8 mouse cellular contexts compared by ENCODE assay signal in the genomic region with DNA sequence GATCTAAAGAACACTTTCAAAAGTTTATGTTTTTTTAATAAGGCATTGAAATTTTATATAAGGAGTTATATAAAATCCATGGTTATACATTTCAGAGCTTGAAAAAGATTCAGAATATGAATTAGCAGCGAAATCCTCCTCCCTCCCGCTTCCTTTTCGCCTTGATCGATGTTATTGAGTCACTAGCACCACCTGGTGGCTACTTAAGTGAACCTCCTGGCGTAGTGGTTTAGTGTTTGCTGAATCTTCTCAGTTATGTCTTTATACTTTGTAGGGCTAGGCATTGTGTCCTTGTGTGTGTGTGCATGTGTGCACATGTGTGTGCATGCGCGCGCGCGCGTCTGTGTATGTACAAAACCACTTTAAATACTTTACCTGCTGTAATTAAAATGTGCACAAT. TPM values are rescaled to one million over a fixed set of nuclear protein-coding genes. Genes with fewer than 3 reads are reported as not detected.
DNase-seq lines count a peak whose midpoint lies in the region; ATAC-seq and TF ChIP-seq lines count a peak whose summit lies in the region.

No protein-coding gene starts in this region.

- H3K36me3 ChIP-seq in liver, adult 2 months (ENCODE audit: control insufficient read depth, insufficient read depth, low read length), result no peaks in the 10 kb centered on the region
- H3K36me3 ChIP-seq in liver, embryonic 12.5 days, result no peaks in the 10 kb centered on the region
- no peaks in the 10 kb centered on the region for H3K36me3 ChIP-seq in forebrain, postnatal 0 days (ENCODE audit: insufficient read depth)
- H3K36me3 ChIP-seq in intestine, embryonic 14.5 days (ENCODE audit: control insufficient read depth, insufficient read depth, low read length), result no peaks in the 10 kb centered on the region
- H3K36me3 ChIP-seq in midbrain, embryonic 14.5 days (ENCODE audit: control insufficient read depth, insufficient read depth, low read length), result no peaks in the 10 kb centered on the region

- no peaks in the 10 kb centered on the region for H3K9me3 ChIP-seq in liver, embryonic 12.5 days (replicated peaks)
- H3K9me3 ChIP-seq in forebrain, postnatal 0 days (ENCODE audit: low read length), result no peaks in the 10 kb centered on the region
- H3K9me3 ChIP-seq in intestine, embryonic 14.5 days (ENCODE audit: control insufficient read depth, low read length), result no peaks in the 10 kb centered on the region
- H3K9me3 ChIP-seq in midbrain, embryonic 14.5 days (ENCODE audit: control insufficient read depth, low read length), result no peaks in the 10 kb centered on the region

- H3K4me3 ChIP-seq in liver, adult 2 months (ENCODE audit: insufficient read depth, low read depth, low read length), result no peak overlapping the region
- H3K4me3 ChIP-seq in liver, embryonic 12.5 days, result no peak overlapping the region
- H3K4me3 ChIP-seq in cerebellum, adult 2 months (replicated peaks; ENCODE audit: insufficient read depth, low read depth, low read length), result no peak overlapping the region
- no peak overlapping the region for H3K4me3 ChIP-seq in forebrain, postnatal 0 days (ENCODE audit: low read depth, low read length)
- no peak overlapping the region for H3K4me3 ChIP-seq in intestine, embryonic 14.5 days (ENCODE audit: low read depth, low read length)
- H3K4me3 ChIP-seq in midbrain, embryonic 14.5 days (replicated peaks; ENCODE audit: low read depth, low read length), result no peak overlapping the region

- no peaks in the 10 kb centered on the region for H3K27me3 ChIP-seq in liver, adult 2 months (ENCODE audit: control insufficient read depth, insufficient read depth, low read length)
- no peaks in the 10 kb centered on the region for H3K27me3 ChIP-seq in liver, embryonic 12.5 days (replicated peaks)
- no peaks in the 10 kb centered on the region for H3K27me3 ChIP-seq in cerebellum, adult 2 months (ENCODE audit: control insufficient read depth, insufficient read depth, low read length)
- H3K27me3 ChIP-seq in forebrain, postnatal 0 days (ENCODE audit: insufficient read depth, low read length), result no peaks in the 10 kb centered on the region
- H3K27me3 ChIP-seq in intestine, embryonic 14.5 days (replicated peaks; ENCODE audit: control insufficient read depth, insufficient read depth, low read length), result no peaks in the 10 kb centered on the region
- no peaks in the 10 kb centered on the region for H3K27me3 ChIP-seq in midbrain, embryonic 14.5 days (ENCODE audit: control insufficient read depth, insufficient read depth, low read length)

- no peak for ATAC-seq in liver, embryonic 12.5 days
- ATAC-seq in forebrain, postnatal 0 days, result peak; percentile 80
- 0 out of 2 replicates have a peak, but pooled peaks have one; percentile 36 for ATAC-seq in intestine, embryonic 14.5 days (replicated peaks; ENCODE audit: low FRiP score, low TSS enrichment, low read depth)
- peak; percentile 84 for ATAC-seq in midbrain, embryonic 14.5 days (ENCODE audit: low FRiP score, low TSS enrichment)

- no peaks in the 10 kb centered on the region for H3K79me2 ChIP-seq in liver, adult 2 months (ENCODE audit: control insufficient read depth, insufficient read depth, low read length)

- 3% methylated on average over 11 of the region's 11 CpGs for WGBS in liver, adult 2 months
- 5% methylated on average over 11 of the region's 11 CpGs for WGBS in liver, embryonic 12.5 days (ENCODE audit: insufficient replicate concordance)
- 9% methylated on average over 11 of the region's 11 CpGs for WGBS in cerebellum, adult 2 months
- WGBS in forebrain, postnatal 0 days, result 4% methylated on average over 11 of the region's 11 CpGs
- 8% methylated on average over 11 of the region's 11 CpGs for WGBS in intestine, embryonic 14.5 days
- 8% methylated on average over 11 of the region's 11 CpGs for WGBS in midbrain, embryonic 14.5 days

- H3K4me1 ChIP-seq in liver, adult 2 months (ENCODE audit: control insufficient read depth, insufficient read depth, low read length), result no peaks in the 10 kb centered on the region
- no peaks in the 10 kb centered on the region for H3K4me1 ChIP-seq in liver, embryonic 12.5 days
- H3K4me1 ChIP-seq in cerebellum, adult 2 months (ENCODE audit: control insufficient read depth, insufficient read depth, low read length), result no peaks in the 10 kb centered on the region
- H3K4me1 ChIP-seq in forebrain, postnatal 0 days (ENCODE audit: insufficient read depth), result no peaks in the 10 kb centered on the region
- no peaks in the 10 kb centered on the region for H3K4me1 ChIP-seq in intestine, embryonic 14.5 days (replicated peaks; ENCODE audit: control insufficient read depth, insufficient read depth, low read length)
- H3K4me1 ChIP-seq in midbrain, embryonic 14.5 days (ENCODE audit: control insufficient read depth, insufficient read depth, low read length), result no peaks in the 10 kb centered on the region

- H3K27ac ChIP-seq in liver, adult 2 months (replicated peaks; ENCODE audit: insufficient read depth, low read depth, low read length), result no peak overlapping the region
- H3K27ac ChIP-seq in liver, embryonic 12.5 days, result no peak overlapping the region
- no peak overlapping the region for H3K27ac ChIP-seq in cerebellum, adult 2 months (ENCODE audit: insufficient read depth, low read length)
- H3K27ac ChIP-seq in forebrain, postnatal 0 days (ENCODE audit: low read depth, low read length), result no peak overlapping the region
- no peak overlapping the region for H3K27ac ChIP-seq in intestine, embryonic 14.5 days (ENCODE audit: low read depth)
- no peak overlapping the region for H3K27ac ChIP-seq in midbrain, embryonic 14.5 days (replicated peaks; ENCODE audit: low read depth, low read length)

- H3K9ac ChIP-seq in liver, adult 2 months (ENCODE audit: low read depth, low read length), result no peak overlapping the region
- H3K9ac ChIP-seq in liver, embryonic 12.5 days, result no peak overlapping the region
- H3K9ac ChIP-seq in forebrain, postnatal 0 days, result no peak overlapping the region
- H3K9ac ChIP-seq in intestine, embryonic 14.5 days (ENCODE audit: low read length), result no peak overlapping the region
- H3K9ac ChIP-seq in midbrain, embryonic 14.5 days (replicated peaks; ENCODE audit: low read length), result no peak overlapping the region

- no peak overlapping the region for H3K4me2 ChIP-seq in liver, embryonic 12.5 days
- H3K4me2 ChIP-seq in forebrain, postnatal 0 days (ENCODE audit: low read depth), result no peak overlapping the region
- no peak overlapping the region for H3K4me2 ChIP-seq in intestine, embryonic 14.5 days (ENCODE audit: low read length)
- no peak overlapping the region for H3K4me2 ChIP-seq in midbrain, embryonic 14.5 days (ENCODE audit: low read length)

- TF ChIP-seq CTCF in liver, adult 2 months (IDR thresholded peaks at IDR 0.05; ENCODE audit: low read depth, low read length), result peak; percentile 54; the same call in 1 of the 2 replicates
- peak; percentile 68 for TF ChIP-seq CTCF in cerebellum, adult 2 months (IDR thresholded peaks at IDR 0.05; ENCODE audit: borderline replicate concordance, insufficient read depth, low read depth, low read length)
- TF ChIP-seq CTCF in forebrain, postnatal 0 days (IDR thresholded peaks at IDR 0.05; ENCODE audit: low read depth), result peak; percentile 94

- peak; percentile 59 for DNase-seq in liver, adult 2 months (ENCODE audit: extremely low read depth, low read depth, low spot score)
- DNase-seq in cerebellum, adult 2 months, result peak; percentile 29 to 31
- peak; percentile 93 for DNase-seq in forebrain, postnatal 0 days
- peak; percentile 60 for DNase-seq in intestine, embryonic 14.5 days (ENCODE audit: low spot score)
- peak; percentile 69 to 78 for DNase-seq in left cerebral cortex, adult 18-20 months (ENCODE audit: low spot score in 2 of 2)
- DNase-seq in midbrain, embryonic 14.5 days, result peak; percentile 94
- DNase-seq in telencephalon, adult 2 months (ENCODE audit: low read depth, low spot score), result peak; percentile 87

- no peak for TF ChIP-seq POLR2A in liver, adult 2 months (IDR thresholded peaks at IDR 0.05; ENCODE audit: extremely low read depth, insufficient read depth, low read length)
- TF ChIP-seq POLR2A in cerebellum, adult 2 months (IDR thresholded peaks at IDR 0.05; ENCODE audit: borderline replicate concordance, insufficient read depth, low read length), result no peak

RNA-seq across cellular contexts. Expression of gene Olfr878, which starts 14.9 kb away (rescaled TPM):
- not detected in 2 replicates for total RNA-seq in liver, adult 2 months (2014; rRNA removed)
- not detected in 2 replicates for polyA plus RNA-seq in liver, adult 2 months (2012; rRNA removed)
- not detected in 2 replicates for polyA plus RNA-seq in liver, embryonic 12.5 days (2016; fragmentation: Nextera tagmentation; extraction: Ambion mirVana)
- not detected in 2 replicates for polyA plus RNA-seq in cerebellum, adult 2 months (2012; rRNA removed)
- total RNA-seq in forebrain, postnatal 0 days (2014; rRNA removed), result not detected in 2 replicates
- polyA plus RNA-seq in forebrain, postnatal 0 days (2015; fragmentation: Nextera tagmentation; extraction: Ambion mirVana), result not detected in 2 replicates
- polyA plus RNA-seq in intestine, embryonic 14.5 days (2014; fragmentation: Nextera tagmentation; extraction: Ambion mirVana), result not detected in 2 replicates
- under 1 TPM in 1 of 2 experiments, not detected in 1; 0.09 TPM for total RNA-seq in left cerebral cortex, adult 18-20 months (2021)
- 0.28 TPM in 1 of 2 replicates, not detected in the other for polyA plus RNA-seq in midbrain, embryonic 14.5 days (2014; fragmentation: Nextera tagmentation; extraction: Ambion mirVana)

RNA-seq across cellular contexts. Expression of gene Olfr145, which starts 36.0 kb away (rescaled TPM):
- not detected in 2 replicates for total RNA-seq in liver, adult 2 months (2014; rRNA removed)
- not detected in 2 replicates for polyA plus RNA-seq in liver, adult 2 months (2012; rRNA removed)
- not detected in 2 replicates for polyA plus RNA-seq in liver, embryonic 12.5 days (2016; fragmentation: Nextera tagmentation; extraction: Ambion mirVana)
- not detected in 2 replicates for polyA plus RNA-seq in cerebellum, adult 2 months (2012; rRNA removed)
- not detected in 2 replicates for total RNA-seq in forebrain, postnatal 0 days (2014; rRNA removed)
- polyA plus RNA-seq in forebrain, postnatal 0 days (2015; fragmentation: Nextera tagmentation; extraction: Ambion mirVana), result not detected in 2 replicates
- not detected in 2 replicates for polyA plus RNA-seq in intestine, embryonic 14.5 days (2014; fragmentation: Nextera tagmentation; extraction: Ambion mirVana)
- total RNA-seq in left cerebral cortex, adult 18-20 months (2021), result not detected
- not detected in 2 replicates for polyA plus RNA-seq in midbrain, embryonic 14.5 days (2014; fragmentation: Nextera tagmentation; extraction: Ambion mirVana)

RNA-seq across cellular contexts. Expression of gene Olfr881, which starts 59.1 kb away (rescaled TPM):
- not detected in 2 replicates for total RNA-seq in liver, adult 2 months (2014; rRNA removed)
- not detected in 2 replicates for polyA plus RNA-seq in liver, adult 2 months (2012; rRNA removed)
- not detected in 2 replicates for polyA plus RNA-seq in liver, embryonic 12.5 days (2016; fragmentation: Nextera tagmentation; extraction: Ambion mirVana)
- not detected in 2 replicates for polyA plus RNA-seq in cerebellum, adult 2 months (2012; rRNA removed)
- not detected in 2 replicates for total RNA-seq in forebrain, postnatal 0 days (2014; rRNA removed)
- not detected in 2 replicates for polyA plus RNA-seq in forebrain, postnatal 0 days (2015; fragmentation: Nextera tagmentation; extraction: Ambion mirVana)
- not detected in 2 replicates for polyA plus RNA-seq in intestine, embryonic 14.5 days (2014; fragmentation: Nextera tagmentation; extraction: Ambion mirVana)
- total RNA-seq in left cerebral cortex, adult 18-20 months (2021), result not detected
- polyA plus RNA-seq in midbrain, embryonic 14.5 days (2014; fragmentation: Nextera tagmentation; extraction: Ambion mirVana), result not detected in 2 replicates

Comparison
In these comparisons a context has a peak if more than half of its experiments do, and no peak if none do; other contexts are left out.
1. DNase-seq: peak in every context shown above with its lines; median percentile 94 in midbrain, embryonic 14.5 days; 93 in forebrain, postnatal 0 days; 87 in telencephalon, adult 2 months; 74 in left cerebral cortex, adult 18-20 months; 60 in intestine, embryonic 14.5 days; 59 in liver, adult 2 months; 30 in cerebellum, adult 2 months.